Mouse (Mus musculus): ENCODE data around the gene Tns4.

GRCm38 (mm10) chr11:99065353-99065752, 23.8 kb downstream of the Tns4 start:
- TF ChIP-seq POLR2A (IDR thresholded peaks at IDR 0.05; ENCODE audit: insufficient read length, low read depth) (no peak), MAX (IDR thresholded peaks at IDR 0.05; ENCODE audit: low read depth) (no peak), E2F4 (IDR thresholded peaks at IDR 0.05; ENCODE audit: insufficient read depth) (no peak), USF1 (IDR thresholded peaks at IDR 0.05; ENCODE audit: low read depth) (no peak), CEBPB (IDR thresholded peaks at IDR 0.05; ENCODE audit: insufficient read depth, poor library complexity, severe bottlenecking) (no peak), POLR2AphosphoS2 (IDR thresholded peaks at IDR 0.05; ENCODE audit: insufficient read length, low read depth) (no peak), MYOG (IDR thresholded peaks at IDR 0.05; ENCODE audit: control insufficient read depth in 1 of 3, insufficient read depth in 1 of 3, insufficient read length in 2 of 3, low read depth in 2 of 3) (no peak), SRF (IDR thresholded peaks at IDR 0.05; ENCODE audit: control insufficient read depth, insufficient read length, low read depth) (no peak), MYOD1 (IDR thresholded peaks at IDR 0.05; ENCODE audit: control insufficient read depth in 1 of 3, insufficient read length in 2 of 3, low read depth in 2 of 3) (no peak), TCF12 (IDR thresholded peaks at IDR 0.05; ENCODE audit: insufficient read depth, poor library complexity, severe bottlenecking) (no peak)
